Mouse (Mus musculus): ENCODE results near the gene Agtpbp1. TPM values are rescaled to one million over a fixed set of nuclear protein-coding genes. Genes with fewer than 3 reads are reported as not detected.

Gene Agtpbp1
- 12.6 and 13.6 TPM in 2 replicates for polyA plus RNA-seq (2016; fragmentation: Nextera tagmentation; extraction: Ambion mirVana)

DNA sequence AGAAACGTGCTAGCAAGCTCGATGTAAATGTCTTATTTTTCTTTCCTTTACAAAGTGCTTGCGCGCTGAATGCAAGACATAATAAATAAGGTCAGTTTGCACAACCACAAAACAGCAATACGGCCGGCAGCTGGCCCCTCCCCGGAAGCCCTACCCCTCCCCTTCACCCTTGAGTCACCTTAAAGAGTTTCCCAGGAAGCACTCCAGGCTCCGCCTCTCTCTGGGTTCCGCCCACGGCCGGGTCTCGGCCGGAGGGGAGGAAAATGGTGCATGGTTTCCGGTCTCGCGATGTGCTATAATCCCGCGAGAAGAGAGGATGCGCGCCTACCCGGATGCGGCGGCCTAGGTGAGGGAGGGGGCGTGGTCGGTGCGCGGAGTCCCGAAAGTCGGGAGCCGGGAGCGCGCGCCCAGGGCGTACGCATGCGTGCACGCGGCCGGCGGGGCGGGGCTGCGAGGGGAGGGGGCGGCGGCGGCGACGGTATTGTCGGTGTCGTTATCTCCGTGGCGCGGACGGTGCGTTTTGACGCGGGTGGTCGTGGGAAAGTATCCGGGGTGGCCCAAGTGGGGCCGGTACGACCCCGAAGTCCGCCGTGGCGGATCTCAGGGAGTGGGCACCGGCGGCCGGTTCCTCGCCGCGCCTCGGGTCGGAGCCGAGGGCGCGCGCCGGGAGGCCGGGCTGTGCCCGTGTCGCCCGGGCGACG is at the start of gene Agtpbp1, which contains the start of gene Naa35:
Gene Agtpbp1, minus strand, starts transcription at position 281 of the 701 bp plus-strand sequence.
Gene Naa35, plus strand, starts transcription at position 313 of the 701 bp plus-strand sequence.
- H3K9me3 ChIP-seq, result no peaks in the 10 kb centered on the region
- peaks cover 31% of the 10 kb centered on the region for H3K4me1 ChIP-seq
- DNase-seq (ENCODE audit: extremely low spot score, low spot score), result peak; percentile 99
- no peaks in the 10 kb centered on the region for H3K27me3 ChIP-seq (ENCODE audit: poor library complexity, severe bottlenecking)
- H3K4me3 ChIP-seq, result peak within 1 kb of the TSS; percentile 97
- under 1% methylated on average over 82 of the region's 83 CpGs for WGBS
- H3K36me3 ChIP-seq (replicated peaks), result peaks cover 33% of the 10 kb centered on the region
- peak within 1 kb of the TSS; percentile 94 for H3K27ac ChIP-seq

GRCm38 (mm10) chr13:59634637-59635036 is 49.6 kb upstream of the Agtpbp1 start:
- Histone ChIP-seq H3K4me3 (no peak overlapping the region), H3K36me3 (replicated peaks) (peaks cover 100% of the 10 kb centered on the region), H3K9me3 (no peaks in the 10 kb centered on the region), H3K27me3 (ENCODE audit: poor library complexity, severe bottlenecking) (no peaks in the 10 kb centered on the region), H3K27ac (no peak overlapping the region), H3K4me1 (no peaks in the 10 kb centered on the region)
- WGBS, result 77% methylated on average over 5 of the region's 5 CpGs
- DNase-seq (ENCODE audit: extremely low spot score, low spot score), result no peak

GRCm38 (mm10) chr13:59626739-59627138 is 41.7 kb upstream of the Agtpbp1 start:
- no peaks in the 10 kb centered on the region for H3K27me3 ChIP-seq (ENCODE audit: poor library complexity, severe bottlenecking)
- H3K27ac ChIP-seq, result no peak overlapping the region
- no peak overlapping the region for H3K4me3 ChIP-seq
- H3K36me3 ChIP-seq (replicated peaks), result peaks cover 94% of the 10 kb centered on the region
- 95% methylated on average over 7 of the region's 7 CpGs for WGBS
- DNase-seq (ENCODE audit: extremely low spot score, low spot score), result no peak
- H3K4me1 ChIP-seq, result no peaks in the 10 kb centered on the region
- no peaks in the 10 kb centered on the region for H3K9me3 ChIP-seq

- Histone ChIP-seq H3K27ac (no peak overlapping the region), H3K36me3 (replicated peaks) (peaks cover 94% of the 10 kb centered on the region), H3K4me1 (no peaks in the 10 kb centered on the region), H3K9me3 (no peaks in the 10 kb centered on the region), H3K27me3 (ENCODE audit: poor library complexity, severe bottlenecking) (no peaks in the 10 kb centered on the region), H3K4me3 (no peak overlapping the region)
- DNase-seq (ENCODE audit: extremely low spot score, low spot score), result no peak
- 89% methylated on average over 5 of the region's 5 CpGs for WGBS
Measured at GRCm38 (mm10) chr13:59624903-59625302, 39.9 kb upstream of the Agtpbp1 start.

DNA sequence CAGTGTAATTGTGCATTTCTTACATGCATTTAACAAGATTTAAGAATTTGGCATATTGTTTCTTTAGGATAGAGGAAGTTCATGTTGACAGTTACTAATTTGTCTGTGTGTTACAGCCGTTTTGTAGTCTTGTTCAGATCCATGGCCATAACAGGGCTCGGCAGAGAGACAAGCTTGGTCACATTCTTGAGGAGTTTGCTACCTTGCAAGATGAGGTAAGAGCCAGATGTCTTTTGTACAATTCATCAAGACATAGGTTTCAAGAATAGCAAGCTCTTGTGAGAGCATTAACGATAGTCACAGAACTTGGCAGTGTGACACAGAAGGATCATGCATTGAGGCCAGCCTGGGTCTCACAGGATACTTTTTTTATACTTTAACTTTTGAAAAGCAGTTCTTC is 39.4 kb upstream of the Agtpbp1 start:
- Histone ChIP-seq H3K36me3 (replicated peaks) (peaks cover 92% of the 10 kb centered on the region), H3K27ac (no peak overlapping the region), H3K9me3 (no peaks in the 10 kb centered on the region), H3K27me3 (ENCODE audit: poor library complexity, severe bottlenecking) (no peaks in the 10 kb centered on the region), H3K4me3 (no peak overlapping the region), H3K4me1 (no peaks in the 10 kb centered on the region)
- 89% methylated on average over 3 of the region's 3 CpGs for WGBS
- no peak for DNase-seq (ENCODE audit: extremely low spot score, low spot score)

DNA sequence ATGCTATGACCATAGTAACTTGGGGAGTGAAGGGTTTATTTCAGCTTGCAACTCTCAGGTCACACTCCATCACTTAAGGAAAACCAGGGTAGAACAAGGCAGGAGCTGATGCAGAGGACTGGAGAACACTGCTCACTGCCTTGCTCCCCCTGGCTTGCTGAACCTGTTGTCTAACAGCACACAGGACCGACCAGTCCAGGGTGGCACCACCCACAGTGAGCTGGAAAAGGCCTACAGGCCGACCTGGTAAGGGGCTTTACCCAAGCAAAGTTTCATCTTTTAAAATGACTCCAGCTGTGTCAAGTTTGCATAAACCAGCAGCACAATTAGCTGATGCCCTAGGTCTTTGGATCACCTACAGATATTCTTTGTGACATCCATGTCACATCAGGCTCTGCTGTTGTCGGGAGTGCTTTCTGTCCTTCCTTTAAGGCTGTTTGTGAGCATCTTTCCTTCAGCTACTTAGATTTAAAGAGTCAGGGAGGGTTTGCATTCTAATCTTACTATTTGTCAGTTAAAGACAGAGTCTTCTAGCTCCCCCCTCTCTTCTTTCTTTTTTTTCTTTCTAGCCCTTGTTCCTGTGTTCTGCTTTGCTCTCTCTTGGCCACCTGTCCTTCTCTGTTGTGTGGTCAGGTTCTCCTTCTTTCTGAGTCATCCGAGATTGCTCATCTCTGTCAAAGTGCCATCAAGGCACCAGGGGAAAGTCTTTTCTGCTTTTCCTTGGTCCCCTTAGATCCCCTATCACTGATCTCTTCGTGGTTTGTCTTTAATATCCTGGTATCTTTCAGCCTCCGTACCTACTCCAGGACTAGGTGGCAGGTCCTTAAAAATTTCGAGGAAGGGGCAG is 36.8 kb upstream of the Agtpbp1 start:
- Histone ChIP-seq H3K9me3 (no peaks in the 10 kb centered on the region), H3K4me3 (no peak overlapping the region), H3K36me3 (replicated peaks) (peaks cover 93% of the 10 kb centered on the region), H3K27ac (no peak overlapping the region), H3K27me3 (ENCODE audit: poor library complexity, severe bottlenecking) (no peaks in the 10 kb centered on the region), H3K4me1 (no peaks in the 10 kb centered on the region)
- WGBS, result 89% methylated on average over 7 of the region's 7 CpGs
- no peak for DNase-seq (ENCODE audit: extremely low spot score, low spot score)

- H3K36me3 ChIP-seq (replicated peaks), result peaks cover 90% of the 10 kb centered on the region
Measured at GRCm38 (mm10) chr13:59618463-59618862, 33.4 kb upstream of the Agtpbp1 start.

DNA sequence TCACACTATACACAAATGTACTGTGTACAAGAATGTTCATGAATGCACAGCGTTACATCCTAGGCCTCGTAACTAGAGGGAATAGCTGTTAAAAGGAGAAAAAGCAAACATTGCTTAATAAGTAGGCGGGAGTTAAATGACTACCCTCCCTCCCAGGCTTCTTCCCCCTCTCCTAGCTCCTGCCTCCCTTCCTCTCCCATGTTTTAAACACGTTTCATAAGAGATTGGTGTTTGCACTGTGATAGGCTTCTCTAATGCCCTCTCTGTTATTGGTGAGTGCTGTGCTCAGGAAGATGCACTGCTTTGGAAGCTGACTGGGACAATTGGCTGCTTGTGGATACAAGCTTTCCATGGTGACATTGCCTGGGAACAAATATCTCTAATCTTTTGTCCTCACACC is 30.5 kb upstream of the Agtpbp1 start:
- H3K4me1 ChIP-seq, result no peaks in the 10 kb centered on the region
- no peaks in the 10 kb centered on the region for H3K27me3 ChIP-seq (ENCODE audit: poor library complexity, severe bottlenecking)
- H3K9me3 ChIP-seq, result no peaks in the 10 kb centered on the region
- no peak overlapping the region for H3K27ac ChIP-seq
- 93% methylated on average over 4 of the region's 4 CpGs for WGBS
- DNase-seq (ENCODE audit: extremely low spot score, low spot score), result no peak
- peaks cover 88% of the 10 kb centered on the region for H3K36me3 ChIP-seq (replicated peaks)
- no peak overlapping the region for H3K4me3 ChIP-seq

More at GRCm38 (mm10) chr13:59618463-59618862, 33.4 kb upstream of the Agtpbp1 start:
- Histone ChIP-seq H3K27ac (no peak overlapping the region), H3K27me3 (ENCODE audit: poor library complexity, severe bottlenecking) (no peaks in the 10 kb centered on the region), H3K4me1 (no peaks in the 10 kb centered on the region), H3K4me3 (no peak overlapping the region), H3K9me3 (no peaks in the 10 kb centered on the region)
- WGBS, result 91% methylated on average over 6 of the region's 6 CpGs
- DNase-seq (ENCODE audit: extremely low spot score, low spot score), result no peak

DNA sequence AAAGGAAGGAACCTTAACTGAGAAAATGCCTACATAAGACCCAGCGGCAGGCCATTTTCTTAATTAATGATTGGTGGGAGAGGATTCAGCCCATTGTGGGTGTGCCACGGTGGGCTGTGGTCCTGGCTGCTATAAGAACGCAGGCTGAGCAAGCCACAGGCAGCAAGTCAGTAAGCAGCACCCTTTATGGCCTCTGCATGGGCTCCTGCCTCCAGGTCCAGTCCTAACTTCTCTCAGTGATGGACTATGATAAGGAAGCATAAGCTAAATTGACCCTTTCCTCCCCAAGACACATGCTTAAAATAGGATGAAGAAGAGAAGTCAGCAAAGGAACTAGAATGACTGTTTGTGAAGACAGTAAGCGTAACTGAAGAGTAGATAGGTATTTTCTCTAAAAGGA is 30.1 kb upstream of the Agtpbp1 start:
- Histone ChIP-seq H3K4me3 (no peak overlapping the region), H3K27me3 (ENCODE audit: poor library complexity, severe bottlenecking) (no peaks in the 10 kb centered on the region), H3K36me3 (replicated peaks) (peaks cover 88% of the 10 kb centered on the region), H3K27ac (no peak overlapping the region), H3K4me1 (no peaks in the 10 kb centered on the region), H3K9me3 (no peaks in the 10 kb centered on the region)
- no peak for DNase-seq (ENCODE audit: extremely low spot score, low spot score)
- WGBS, result 95% methylated on average over 4 of the region's 4 CpGs

- Histone ChIP-seq H3K9me3 (no peaks in the 10 kb centered on the region), H3K36me3 (replicated peaks) (peaks cover 90% of the 10 kb centered on the region), H3K27ac (no peak overlapping the region), H3K4me3 (no peak overlapping the region), H3K4me1 (no peaks in the 10 kb centered on the region), H3K27me3 (ENCODE audit: poor library complexity, severe bottlenecking) (no peaks in the 10 kb centered on the region)
- no peak for DNase-seq (ENCODE audit: extremely low spot score, low spot score)
- 88% methylated on average over 4 of the region's 4 CpGs for WGBS
Measured at GRCm38 (mm10) chr13:59613868-59614267, 28.8 kb upstream of the Agtpbp1 start.

- no peaks in the 10 kb centered on the region for H3K27me3 ChIP-seq (ENCODE audit: poor library complexity, severe bottlenecking)
- WGBS, result 96% methylated on average over 2 of the region's 2 CpGs
- H3K4me1 ChIP-seq, result no peaks in the 10 kb centered on the region
- no peak overlapping the region for H3K27ac ChIP-seq
- no peak for DNase-seq (ENCODE audit: extremely low spot score, low spot score)
- no peak overlapping the region for H3K4me3 ChIP-seq
- H3K9me3 ChIP-seq, result no peaks in the 10 kb centered on the region
- H3K36me3 ChIP-seq (replicated peaks), result peaks cover 98% of the 10 kb centered on the region
Measured at GRCm38 (mm10) chr13:59610437-59610836, 25.4 kb upstream of the Agtpbp1 start.

DNA sequence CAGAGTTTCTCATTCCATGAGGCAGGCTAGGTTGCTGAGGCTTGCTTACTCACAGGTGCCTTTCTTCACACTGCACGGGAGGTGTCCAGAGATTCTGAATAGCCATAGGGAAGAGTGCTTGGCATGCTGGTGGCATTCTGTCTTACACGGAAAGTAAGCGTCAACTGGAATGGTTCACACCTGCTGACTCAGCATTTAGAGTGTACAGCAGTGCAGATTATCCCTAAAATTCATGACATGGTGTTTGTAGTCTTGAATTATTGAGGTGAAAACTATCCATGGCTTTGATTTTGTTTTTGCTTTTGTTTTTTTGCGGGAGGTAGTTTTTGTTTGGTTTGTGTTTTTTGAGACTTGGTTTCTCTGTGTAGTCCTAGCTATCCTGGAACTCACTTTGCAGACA is 24.9 kb upstream of the Agtpbp1 start:
- no peaks in the 10 kb centered on the region for H3K27me3 ChIP-seq (ENCODE audit: poor library complexity, severe bottlenecking)
- DNase-seq (ENCODE audit: extremely low spot score, low spot score), result no peak
- WGBS, result 95% methylated on average over 4 of the region's 4 CpGs
- H3K9me3 ChIP-seq, result no peaks in the 10 kb centered on the region
- H3K4me1 ChIP-seq, result no peaks in the 10 kb centered on the region
- H3K4me3 ChIP-seq, result no peak overlapping the region
- H3K27ac ChIP-seq, result no peak overlapping the region
- H3K36me3 ChIP-seq (replicated peaks), result peaks cover 98% of the 10 kb centered on the region
